ENCODE assay signal across 22 mouse cellular contexts in the genomic region with DNA sequence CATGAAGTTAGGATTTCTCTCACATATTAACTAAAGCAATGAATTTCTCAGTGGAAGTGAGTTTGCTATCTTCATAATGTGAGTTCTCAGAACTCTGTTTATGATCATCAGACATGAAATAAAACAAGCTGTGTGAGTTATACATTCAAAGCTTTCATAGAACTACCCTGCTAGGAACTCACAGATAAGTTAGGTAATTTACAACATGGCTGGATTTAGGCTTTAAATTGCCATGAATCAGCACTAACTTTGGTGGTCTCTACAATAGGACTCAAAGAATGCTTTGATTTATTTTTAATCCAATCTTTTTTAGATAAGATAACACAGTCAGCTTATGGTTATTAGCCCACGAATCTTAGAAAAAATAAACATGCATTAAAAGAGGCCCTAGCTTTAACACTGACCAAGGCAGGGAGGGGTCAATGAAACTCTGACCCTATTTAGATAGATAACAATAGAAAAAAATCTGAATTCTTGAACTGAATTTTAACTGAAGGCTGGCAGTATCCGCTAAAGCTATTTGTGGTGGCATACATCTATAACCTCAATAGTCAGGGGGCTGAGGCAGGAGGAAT. TPM values are rescaled to one million over a fixed set of nuclear protein-coding genes. Genes with fewer than 3 reads are reported as not detected.
DNase-seq lines count a peak whose midpoint lies in the region; ATAC-seq and TF ChIP-seq lines count a peak whose summit lies in the region.
"Had no signal": no experiment of that assay in that cellular context is flagged by ENCODE, and none has a peak within 500 bp of the region (broad histone marks: within the 10 kb centered on the region; RNA-seq: fewer than 3 reads in every experiment).

No protein-coding gene starts in this region.

- intact Hi-C loops in left cerebral cortex, adult 2 months (cut with DNase I): no loop called here

- H3K9me3 ChIP-seq in intestine, embryonic 14.5 days (ENCODE audit: control insufficient read depth, low read length): no peaks in the 10 kb centered on the region
- no peaks in the 10 kb centered on the region for H3K9me3 ChIP-seq in intestine, embryonic 15.5 days
- no peaks in the 10 kb centered on the region for H3K9me3 ChIP-seq in intestine, postnatal 0 days (ENCODE audit: control insufficient read depth)
- H3K9me3 ChIP-seq: embryonic facial prominence, embryonic 13.5 days; embryonic facial prominence, embryonic 15.5 days; forebrain, embryonic 10.5 days; forebrain, embryonic 12.5 days had no signal

- no peak overlapping the region for H3K27ac ChIP-seq in intestine, embryonic 14.5 days (ENCODE audit: low read depth)
- H3K27ac ChIP-seq in intestine, embryonic 15.5 days: no peak overlapping the region
- H3K27ac ChIP-seq in intestine, postnatal 0 days (ENCODE audit: low read depth, low read length): no peak overlapping the region
- no peak overlapping the region for H3K27ac ChIP-seq in left cerebral cortex, adult 2 months
- H3K27ac ChIP-seq: embryonic facial prominence, embryonic 13.5 days; embryonic facial prominence, embryonic 15.5 days; forebrain, embryonic 10.5 days; forebrain, embryonic 12.5 days had no signal

- TF ChIP-seq CTCF in intestine, postnatal 0 days (IDR thresholded peaks at IDR 0.05; ENCODE audit: low read depth): no peak
- no peak for TF ChIP-seq CTCF in left cerebral cortex, adult 2 months (IDR thresholded peaks at IDR 0.05)

- H3K27me3 ChIP-seq in intestine, embryonic 14.5 days (replicated peaks; ENCODE audit: control insufficient read depth, insufficient read depth, low read length): no peaks in the 10 kb centered on the region
- H3K27me3 ChIP-seq in intestine, embryonic 15.5 days (replicated peaks): no peaks in the 10 kb centered on the region
- H3K27me3 ChIP-seq in intestine, postnatal 0 days (replicated peaks; ENCODE audit: control insufficient read depth, insufficient read depth, low read length): no peaks in the 10 kb centered on the region
- H3K27me3 ChIP-seq: embryonic facial prominence, embryonic 13.5 days; embryonic facial prominence, embryonic 15.5 days; forebrain, embryonic 12.5 days had no signal

- ATAC-seq in intestine, embryonic 14.5 days (replicated peaks; ENCODE audit: low FRiP score, low TSS enrichment, low read depth): peak; percentile 58; the same call in 1 of the 2 replicates
- peak; percentile 79 for ATAC-seq in intestine, embryonic 15.5 days
- peak; percentile 52; the same call in 1 of the 2 replicates for ATAC-seq in intestine, postnatal 0 days
- ATAC-seq: forebrain, embryonic 14.5 days; forebrain, embryonic 16.5 days had no signal

- no peaks in the 10 kb centered on the region for H3K4me1 ChIP-seq in intestine, embryonic 14.5 days (replicated peaks; ENCODE audit: control insufficient read depth, insufficient read depth, low read length)
- H3K4me1 ChIP-seq in intestine, embryonic 15.5 days (replicated peaks): no peaks in the 10 kb centered on the region
- no peaks in the 10 kb centered on the region for H3K4me1 ChIP-seq in intestine, postnatal 0 days (replicated peaks; ENCODE audit: control insufficient read depth, insufficient read depth, low read length)
- H3K4me1 ChIP-seq: embryonic facial prominence, embryonic 13.5 days; embryonic facial prominence, embryonic 15.5 days; forebrain, embryonic 10.5 days; forebrain, embryonic 12.5 days had no signal

- no peak overlapping the region for H3K4me2 ChIP-seq in intestine, embryonic 14.5 days (ENCODE audit: low read length)
- H3K4me2 ChIP-seq in intestine, embryonic 15.5 days (replicated peaks): no peak overlapping the region
- no peak overlapping the region for H3K4me2 ChIP-seq in intestine, postnatal 0 days (replicated peaks; ENCODE audit: low read depth)
- H3K4me2 ChIP-seq: embryonic facial prominence, embryonic 13.5 days; embryonic facial prominence, embryonic 15.5 days; forebrain, embryonic 12.5 days had no signal

- no peak overlapping the region for H3K4me3 ChIP-seq in intestine, embryonic 14.5 days (ENCODE audit: low read depth, low read length)
- H3K4me3 ChIP-seq in intestine, embryonic 15.5 days (replicated peaks): no peak overlapping the region
- no peak overlapping the region for H3K4me3 ChIP-seq in intestine, postnatal 0 days (ENCODE audit: low read depth, low read length)
- no peak overlapping the region for H3K4me3 ChIP-seq in left cerebral cortex, adult 2 months
- H3K4me3 ChIP-seq: embryonic facial prominence, embryonic 13.5 days; embryonic facial prominence, embryonic 15.5 days; erythroblast, embryonic 14.5 days; forebrain, embryonic 10.5 days; forebrain, embryonic 12.5 days had no signal

- no peak overlapping the region for H3K9ac ChIP-seq in intestine, embryonic 14.5 days (ENCODE audit: low read length)
- H3K9ac ChIP-seq in intestine, embryonic 15.5 days: no peak overlapping the region
- no peak overlapping the region for H3K9ac ChIP-seq in intestine, postnatal 0 days (ENCODE audit: low read depth, low read length)
- H3K9ac ChIP-seq: embryonic facial prominence, embryonic 13.5 days; embryonic facial prominence, embryonic 15.5 days; forebrain, embryonic 12.5 days had no signal

- H3K36me3 ChIP-seq in intestine, embryonic 14.5 days (ENCODE audit: control insufficient read depth, insufficient read depth, low read length): peaks cover 23% of the 10 kb centered on the region
- peaks cover 7% of the 10 kb centered on the region; the same call in 1 of the 2 replicates for H3K36me3 ChIP-seq in intestine, embryonic 15.5 days
- peaks cover 26% of the 10 kb centered on the region for H3K36me3 ChIP-seq in intestine, postnatal 0 days (ENCODE audit: control insufficient read depth, insufficient read depth)

- WGBS in intestine, embryonic 14.5 days: 71% methylated on average over 2 of the region's 2 CpGs
- WGBS in intestine, embryonic 15.5 days: 66% methylated on average over 2 of the region's 2 CpGs
- 38% methylated on average over 2 of the region's 2 CpGs for WGBS in intestine, postnatal 0 days

- DNase-seq in intestine, embryonic 14.5 days (ENCODE audit: low spot score): no peak
- no peak for DNase-seq in left cerebral cortex, adult 2 months (ENCODE audit: extremely low spot score in 1 of 2, low spot score in 2 of 2)
- no peak for DNase-seq in gastrocnemius, postnatal 25 days
- DNase-seq: adrenal gland, adult 2 months; adrenal gland, postnatal 10 days; adrenal gland, postnatal 25 days; cerebellum, adult 11 months; cerebellum, adult 18-20 months; cerebellum, adult 8-10 months; cerebellum, adult 9-11 months; cerebellum, postnatal 14 days; cerebellum, postnatal 36 days; embryo, embryonic 11 days had no signal

RNA-seq across cellular contexts. Expression of a gene that starts 13.3 kb away (rescaled TPM):
- polyA plus RNA-seq in intestine, embryonic 14.5 days (2014; fragmentation: Nextera tagmentation; extraction: Ambion mirVana): 25.9 and 26.8 TPM in 2 replicates
- polyA plus RNA-seq in intestine, embryonic 15.5 days (2015; fragmentation: Nextera tagmentation; extraction: Ambion mirVana): 29.5 and 31.2 TPM in 2 replicates
- polyA plus RNA-seq in intestine, postnatal 0 days (2015; fragmentation: Nextera tagmentation; extraction: Ambion mirVana): 42.9 and 54.8 TPM in 2 replicates
- total RNA-seq in left cerebral cortex, adult 2 months (2021): 10 to 100 TPM; 30.7 to 30.8 TPM
- 10 to 100 TPM; 22.0 to 22.4 TPM for total RNA-seq in gastrocnemius, postnatal 25 days (2021)

RNA-seq across cellular contexts. Expression of a gene that starts 58.3 kb away (rescaled TPM):
- polyA plus RNA-seq in intestine, embryonic 14.5 days (2014; fragmentation: Nextera tagmentation; extraction: Ambion mirVana): 14.3 and 15.5 TPM in 2 replicates
- 14.0 and 16.4 TPM in 2 replicates for polyA plus RNA-seq in intestine, embryonic 15.5 days (2015; fragmentation: Nextera tagmentation; extraction: Ambion mirVana)
- polyA plus RNA-seq in intestine, postnatal 0 days (2015; fragmentation: Nextera tagmentation; extraction: Ambion mirVana): 11.7 and 12.9 TPM in 2 replicates
- 10 to 100 TPM; 21.9 to 22.1 TPM for total RNA-seq in left cerebral cortex, adult 2 months (2021)
- 1 to 10 TPM; 4.2 to 4.4 TPM for total RNA-seq in gastrocnemius, postnatal 25 days (2021)
